16 mouse cellular contexts compared by ENCODE assay signal in the genomic region with DNA sequence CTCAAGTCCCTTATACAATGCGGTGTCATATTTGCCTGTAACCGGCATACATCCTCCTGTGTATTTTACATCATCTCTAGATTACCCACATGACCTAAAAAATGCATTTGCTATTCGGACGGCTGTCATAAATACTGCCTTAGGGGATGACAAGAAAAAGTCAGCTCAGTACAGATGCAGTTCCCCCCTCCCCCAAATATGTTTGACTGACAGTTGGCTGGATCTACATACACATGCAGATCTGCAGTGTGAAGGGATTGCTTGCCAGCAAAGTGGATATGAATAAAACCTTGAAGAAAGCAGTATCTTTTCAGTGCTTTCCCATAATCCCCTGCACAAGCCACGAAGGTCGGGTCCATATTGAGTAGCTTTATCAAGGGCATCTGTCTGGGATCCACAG.
"Had no signal": no experiment of that assay in that cellular context is flagged by ENCODE, and none has a peak within 500 bp of the region (broad histone marks: within the 10 kb centered on the region; RNA-seq: fewer than 3 reads in every experiment).

No protein-coding gene starts in this region.

- H3K36me3 ChIP-seq: limb, embryonic 15.5 days; liver, embryonic 12.5 days; neural tube, embryonic 15.5 days had no signal

- DNase-seq: kidney, adult 9 months; kidney, postnatal 4 days; lung, embryonic 14.5 days; lung, postnatal 10 days; lung, postnatal 4 days; right cerebral cortex, postnatal 4 days; spleen, adult 18-20 months; thymus, adult 18-20 months; thymus, postnatal 14 days had no signal

- H3K4me3 ChIP-seq: left cerebral cortex, adult 2 months; limb, embryonic 15.5 days; liver, embryonic 12.5 days; myocyte; neural tube, embryonic 15.5 days had no signal

- H3K27ac ChIP-seq: kidney, postnatal 0 days; left cerebral cortex, adult 2 months; limb, embryonic 15.5 days; liver, embryonic 12.5 days; neural tube, embryonic 15.5 days had no signal

- H3K27me3 ChIP-seq: limb, embryonic 15.5 days; liver, embryonic 12.5 days; neural tube, embryonic 15.5 days had no signal

- H3K9ac ChIP-seq: limb, embryonic 15.5 days; liver, embryonic 12.5 days; lung, embryonic 14.5 days; neural tube, embryonic 15.5 days had no signal

- H3K4me2 ChIP-seq: limb, embryonic 15.5 days; liver, embryonic 12.5 days; lung, embryonic 14.5 days; midbrain, embryonic 11.5 days; neural tube, embryonic 15.5 days had no signal

- H3K9me3 ChIP-seq: limb, embryonic 15.5 days; liver, embryonic 12.5 days; neural tube, embryonic 15.5 days had no signal

- ATAC-seq: liver, embryonic 12.5 days had no signal

- H3K4me1 ChIP-seq: limb, embryonic 15.5 days; liver, embryonic 12.5 days had no signal
